Mouse (Mus musculus): ENCODE results near the gene Iqch. TPM values are rescaled to one million over a fixed set of nuclear protein-coding genes. Genes with fewer than 3 reads are reported as not detected.

Iqch gene
- total RNA-seq, 1 experiment from 2014 or later, result not detected

DNA sequence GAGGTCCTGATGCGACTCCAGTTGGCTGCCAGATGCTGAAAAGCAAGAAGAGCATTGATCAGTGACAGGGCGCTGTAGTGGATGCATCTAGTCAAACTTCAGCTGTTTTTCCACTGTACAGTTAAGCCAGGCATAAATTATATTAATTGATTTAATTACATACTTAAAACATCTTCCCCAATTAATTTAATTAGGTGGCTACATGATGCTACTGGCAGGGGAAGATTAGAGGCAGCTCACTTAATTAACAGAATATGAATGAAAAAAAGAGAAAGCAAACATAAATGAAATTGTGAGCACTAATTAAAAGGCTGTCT is 78.4 kb downstream of the Iqch start:
- ATAC-seq (ENCODE audit: extremely low read depth, insufficient number of reproducible peaks, low FRiP score, poor library complexity, severe bottlenecking), result no peak

DNA sequence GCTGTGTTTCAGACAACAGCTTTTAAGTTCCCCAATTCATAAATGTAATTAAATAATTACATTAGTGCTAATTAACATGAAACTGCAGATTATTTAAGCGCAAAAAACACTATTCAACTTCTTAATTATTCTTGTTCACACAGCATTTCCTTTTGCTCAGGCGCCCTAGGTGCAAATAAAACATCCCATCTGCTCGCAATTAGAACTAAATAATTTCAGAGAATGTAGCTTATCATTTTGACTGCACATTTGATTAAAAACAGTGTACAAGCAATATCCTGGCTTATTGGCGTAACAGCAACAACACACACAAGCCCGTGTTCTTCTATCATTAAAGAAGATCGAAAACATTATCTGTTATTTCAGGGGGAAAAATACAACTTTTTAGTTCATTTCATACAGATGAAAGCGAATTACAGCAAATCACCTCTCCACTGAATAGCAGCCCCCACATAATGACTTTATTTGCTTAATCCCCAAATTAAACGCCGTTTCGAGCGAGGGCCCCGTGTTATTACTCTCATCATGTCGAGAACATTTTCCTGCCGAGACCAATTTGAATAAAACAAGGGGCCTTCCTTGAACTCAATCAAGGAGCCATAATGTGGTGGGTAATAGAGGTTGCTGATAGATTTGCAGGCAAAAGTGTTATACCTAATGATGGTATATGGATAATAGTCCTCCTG is 78.9 kb downstream of the Iqch start:
- no peak for ATAC-seq (ENCODE audit: extremely low read depth, insufficient number of reproducible peaks, low FRiP score, poor library complexity, severe bottlenecking)

DNA sequence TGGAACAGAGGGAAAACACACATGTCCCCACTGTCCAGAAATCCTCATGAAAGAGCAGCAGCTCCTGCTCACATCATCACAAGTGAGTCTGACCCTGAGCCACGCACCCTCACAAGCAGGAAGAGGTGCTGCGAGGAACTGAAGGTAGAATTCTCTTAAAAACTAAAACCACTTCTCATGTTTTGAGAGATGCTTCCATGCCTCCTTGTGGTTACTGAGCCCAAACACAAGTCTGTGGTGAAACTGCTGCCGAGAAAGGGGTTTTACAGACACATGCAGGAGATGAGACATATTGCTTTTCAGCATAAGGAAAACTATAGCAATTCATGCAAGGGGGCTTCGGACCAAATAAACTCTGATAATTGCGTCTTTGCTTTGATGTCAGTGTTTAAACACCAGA is 89.4 kb downstream of the Iqch start:
- ATAC-seq (ENCODE audit: extremely low read depth, insufficient number of reproducible peaks, low FRiP score, poor library complexity, severe bottlenecking), result no peak

DNA sequence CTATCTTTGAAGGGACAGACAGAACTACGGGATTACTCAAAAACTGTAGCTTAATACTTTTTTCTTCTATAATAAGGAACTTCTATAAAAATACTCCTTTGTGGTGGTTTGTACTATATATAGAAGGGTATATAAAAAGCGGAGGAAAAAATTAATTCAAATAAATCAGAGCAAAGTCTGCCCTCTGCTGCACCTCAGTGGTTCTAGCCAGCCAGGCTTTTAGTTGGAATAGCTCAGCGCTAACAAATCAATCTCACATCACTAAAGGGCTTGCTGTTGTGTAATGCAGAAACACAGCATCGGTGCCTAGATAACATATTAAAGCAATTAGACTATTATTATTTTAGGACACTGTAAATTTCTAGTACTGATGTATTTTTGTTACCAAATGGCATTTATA is 91.3 kb downstream of the Iqch start:
- ATAC-seq (ENCODE audit: extremely low read depth, insufficient number of reproducible peaks, low FRiP score, poor library complexity, severe bottlenecking), result no peak

DNA sequence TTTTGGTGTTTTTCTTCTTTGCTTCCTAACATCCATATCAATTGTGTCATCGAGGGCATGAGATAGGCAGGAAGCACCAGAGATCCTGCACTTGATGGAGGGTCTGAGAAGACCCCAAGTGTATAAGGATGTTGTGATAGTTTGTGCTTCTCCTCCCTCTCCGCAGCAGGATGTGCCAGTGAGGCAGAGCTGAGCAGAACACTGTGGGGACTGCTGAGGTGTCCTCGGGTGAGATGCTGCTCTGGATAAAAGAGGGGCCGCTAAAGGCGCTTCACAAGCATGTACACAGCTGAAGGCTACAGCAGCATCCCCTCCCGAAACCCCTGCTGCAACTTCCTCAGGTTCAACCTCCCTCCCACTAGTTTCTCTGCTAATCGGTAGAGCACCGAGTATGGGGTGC is 95.2 kb downstream of the Iqch start:
- ATAC-seq (ENCODE audit: extremely low read depth, insufficient number of reproducible peaks, low FRiP score, poor library complexity, severe bottlenecking), result no peak

DNA sequence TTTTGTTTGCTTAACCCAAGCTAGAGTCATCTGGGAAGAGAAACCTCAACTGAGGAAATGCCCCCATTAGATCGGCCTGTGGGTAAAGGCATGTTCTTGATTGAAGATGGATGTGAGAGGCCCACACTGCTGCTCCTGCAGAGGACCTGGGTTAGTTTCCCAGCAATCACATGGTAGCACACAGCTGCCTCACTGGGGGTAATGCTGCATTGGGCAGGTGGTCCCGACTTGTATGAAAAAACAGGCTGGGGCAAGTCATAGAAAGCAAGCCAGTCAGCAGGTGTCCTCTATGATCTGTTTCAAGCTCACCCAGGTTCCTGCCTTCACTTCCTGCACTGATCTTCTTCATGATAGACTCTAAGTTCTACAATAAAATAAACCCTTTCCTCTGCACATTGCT is 98.4 kb downstream of the Iqch start:
- ATAC-seq (ENCODE audit: extremely low read depth, insufficient number of reproducible peaks, low FRiP score, poor library complexity, severe bottlenecking), result no peak

DNA sequence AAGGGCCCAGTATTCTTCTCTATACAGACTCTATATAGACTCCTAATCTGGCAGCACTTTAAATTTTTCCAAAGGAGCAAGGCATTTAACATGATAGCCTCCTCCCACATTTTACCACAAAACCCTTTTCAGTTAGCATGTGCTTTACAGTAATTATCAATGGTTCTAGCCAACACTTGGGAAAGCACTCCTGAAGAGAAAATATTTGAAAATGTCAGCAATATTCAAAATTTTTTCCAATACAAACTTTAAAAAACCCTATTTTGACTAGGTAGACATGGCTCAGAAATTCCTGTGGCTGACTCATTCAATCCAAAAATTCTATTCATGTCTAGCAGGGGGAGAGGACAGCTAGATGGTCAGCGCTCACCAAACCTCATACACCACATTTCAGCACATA is 100.8 kb downstream of the Iqch start:
- ATAC-seq (ENCODE audit: extremely low read depth, insufficient number of reproducible peaks, low FRiP score, poor library complexity, severe bottlenecking), result no peak

DNA sequence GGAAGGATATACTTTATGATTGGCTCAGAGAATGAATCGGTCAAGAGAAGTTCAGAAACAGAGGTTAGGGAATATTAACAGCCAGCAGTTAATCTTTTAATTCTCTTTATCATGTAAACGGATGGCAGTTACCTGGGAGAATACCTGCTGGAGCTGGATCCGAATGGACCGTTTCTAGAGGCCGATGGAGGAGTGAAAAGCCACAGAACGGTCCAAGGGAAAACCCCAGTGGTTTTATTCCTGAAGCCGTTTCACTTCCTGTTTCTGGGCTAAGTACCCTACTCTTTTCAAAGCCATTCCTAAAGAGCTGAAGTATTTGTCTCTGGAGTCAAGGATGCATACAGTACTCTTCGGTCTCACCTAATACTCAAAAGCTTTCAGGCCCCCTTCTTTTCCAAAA is 102.4 kb downstream of the Iqch start:
- no peak for ATAC-seq (ENCODE audit: extremely low read depth, insufficient number of reproducible peaks, low FRiP score, poor library complexity, severe bottlenecking)

DNA sequence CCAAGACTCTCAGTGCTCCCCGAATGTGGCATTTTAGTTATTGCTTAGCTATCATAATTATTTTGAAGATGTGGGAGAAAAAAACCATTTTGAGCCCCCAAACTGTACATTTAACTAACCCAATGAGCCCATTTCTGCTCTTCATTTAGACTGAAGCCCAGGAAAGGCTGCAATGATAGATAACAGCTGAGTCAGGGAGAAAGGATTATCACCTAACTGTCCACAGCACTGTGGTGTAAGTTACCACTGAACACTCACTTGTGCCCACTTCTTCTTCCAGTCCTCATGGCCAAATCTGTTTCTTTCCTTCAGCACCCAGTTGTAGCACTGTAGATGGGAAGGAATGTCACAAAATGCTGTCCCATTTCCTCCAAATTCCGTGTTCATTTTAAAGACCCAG is 106.5 kb downstream of the Iqch start:
- ATAC-seq (ENCODE audit: extremely low read depth, insufficient number of reproducible peaks, low FRiP score, poor library complexity, severe bottlenecking), result no peak

DNA sequence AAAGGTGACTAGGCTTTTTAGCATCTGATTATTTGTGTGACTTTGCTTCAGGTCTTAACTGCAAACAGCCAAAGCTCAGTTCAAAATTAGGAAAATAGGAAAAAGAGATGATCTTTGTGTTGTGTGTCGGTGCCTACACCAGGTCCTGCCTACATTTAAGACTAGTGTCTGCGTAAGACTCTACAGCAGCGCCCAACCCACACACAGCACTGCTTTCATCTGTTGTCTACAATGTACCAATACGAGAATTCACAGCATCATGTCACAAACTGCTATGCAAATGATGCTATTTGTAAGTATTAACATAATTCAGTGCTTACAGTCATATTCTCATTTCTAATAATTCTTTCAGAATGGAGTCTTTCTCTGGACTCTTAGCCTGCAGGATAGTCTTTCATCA is 108.5 kb downstream of the Iqch start:
- ATAC-seq (ENCODE audit: extremely low read depth, insufficient number of reproducible peaks, low FRiP score, poor library complexity, severe bottlenecking), result no peak

DNA sequence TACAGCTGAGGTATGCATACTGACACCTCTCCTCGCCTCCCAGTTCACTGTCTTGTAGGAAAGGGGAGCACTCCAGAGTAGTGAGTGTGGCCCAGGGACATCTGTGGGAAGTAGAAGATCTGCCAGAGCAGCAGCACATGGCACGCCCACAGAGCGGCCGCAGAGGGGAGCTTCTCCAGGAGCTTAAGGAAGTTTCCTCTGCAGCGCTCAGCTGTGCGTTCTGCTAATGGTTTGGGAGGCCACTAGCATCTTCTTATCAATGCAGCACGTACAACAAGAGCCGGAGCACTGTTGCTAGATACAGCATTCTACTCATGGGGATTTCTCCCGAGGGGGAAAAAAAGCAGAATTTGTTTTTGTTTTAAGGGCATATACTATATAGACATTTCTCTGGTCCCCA is 110.0 kb downstream of the Iqch start:
- ATAC-seq (ENCODE audit: extremely low read depth, insufficient number of reproducible peaks, low FRiP score, poor library complexity, severe bottlenecking), result no peak

DNA sequence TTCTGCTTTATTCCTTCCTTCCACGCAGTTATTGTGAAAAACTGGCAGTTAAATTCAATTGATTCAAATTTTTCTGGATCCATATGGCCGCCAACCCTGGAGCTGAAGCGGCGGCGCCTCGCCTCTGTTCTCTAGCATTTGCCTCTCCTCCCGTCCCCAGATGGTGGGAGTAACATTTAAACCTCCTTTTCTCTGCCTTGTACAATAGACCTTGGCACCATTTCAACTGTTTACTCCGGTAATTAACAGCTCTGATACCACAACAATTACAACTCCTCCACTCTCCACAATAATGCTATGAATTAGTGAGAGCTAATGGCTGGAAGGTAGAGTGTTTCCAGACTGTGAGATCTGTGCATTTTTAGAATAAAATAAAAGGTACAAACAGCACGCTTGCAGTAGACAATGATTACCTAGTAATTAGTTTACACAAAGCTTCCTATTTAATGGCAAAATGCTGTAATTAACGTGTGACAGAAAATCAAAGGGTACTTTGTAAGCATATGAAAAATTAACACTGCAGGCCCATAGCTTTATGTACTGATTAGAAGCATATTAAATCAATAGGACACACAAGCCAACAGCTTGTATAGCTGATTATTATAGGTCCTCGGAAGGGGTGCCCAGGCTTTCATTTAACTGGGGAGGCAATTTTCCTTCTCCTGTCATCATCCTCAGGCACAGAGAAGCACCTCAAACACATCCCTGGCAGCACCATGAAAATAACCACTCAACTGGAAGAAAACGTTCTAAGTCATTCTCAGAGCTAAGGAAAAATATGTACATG is 111.6 kb downstream of the Iqch start:
- ATAC-seq (ENCODE audit: extremely low read depth, insufficient number of reproducible peaks, low FRiP score, poor library complexity, severe bottlenecking), result no peak

DNA sequence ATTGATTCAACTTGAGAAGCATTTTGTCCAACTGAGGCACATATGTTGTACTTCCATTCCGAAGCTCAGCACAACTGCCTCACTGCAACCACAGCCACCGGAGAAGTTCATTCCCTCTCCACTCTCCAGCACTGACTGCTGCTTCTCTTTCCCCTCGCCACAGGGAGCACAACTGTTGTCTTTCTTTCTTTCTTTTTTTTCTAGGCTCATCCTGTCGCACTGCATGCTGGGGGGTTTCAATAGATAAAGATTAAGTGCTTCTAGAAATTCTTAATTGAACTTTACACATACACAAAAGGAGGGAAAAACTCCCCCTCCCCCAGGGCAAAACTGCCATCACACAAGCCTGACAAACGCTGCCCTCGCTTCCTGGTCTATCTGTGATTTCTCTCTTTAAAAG is 113.1 kb downstream of the Iqch start:
- ATAC-seq (ENCODE audit: extremely low read depth, insufficient number of reproducible peaks, low FRiP score, poor library complexity, severe bottlenecking), result no peak

DNA sequence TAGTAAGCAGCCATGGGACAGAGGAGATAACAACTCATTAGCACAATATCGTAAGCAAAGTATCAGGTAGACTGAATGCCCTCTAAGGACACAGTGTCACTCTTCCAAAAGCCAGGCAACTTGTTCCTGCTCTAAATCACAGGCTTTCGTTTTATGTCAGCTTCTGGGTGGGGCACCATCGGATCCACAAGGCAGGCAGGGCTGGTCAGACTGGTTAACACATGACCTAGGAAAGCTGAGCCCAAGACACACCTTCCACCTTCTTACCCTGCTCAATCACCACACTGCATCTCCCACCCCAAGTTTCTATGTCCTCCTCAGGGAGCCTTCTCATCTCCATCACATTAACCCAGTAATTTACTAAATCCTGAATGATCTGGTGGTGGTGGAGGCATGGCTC is 136.7 kb downstream of the Iqch start:
- ATAC-seq (ENCODE audit: extremely low read depth, insufficient number of reproducible peaks, low FRiP score, poor library complexity, severe bottlenecking), result no peak

DNA sequence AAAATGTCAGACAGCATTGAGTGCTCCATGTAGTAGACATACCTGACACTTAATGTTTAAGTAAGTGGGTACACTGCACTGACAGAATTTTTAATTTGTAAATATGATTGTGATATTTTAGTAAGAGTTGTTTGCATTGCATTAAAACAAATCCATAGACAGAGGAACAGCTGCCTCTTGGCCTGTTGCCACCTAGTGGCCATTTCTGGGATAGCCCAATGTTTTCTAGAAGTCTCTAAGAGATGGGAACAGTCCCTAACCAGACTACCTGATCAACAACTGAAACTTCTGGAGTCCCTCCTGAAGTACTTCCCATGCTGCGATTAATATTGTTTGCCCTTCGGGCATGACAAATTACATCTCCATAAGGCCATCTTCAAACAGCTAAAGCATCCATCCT is 140.0 kb downstream of the Iqch start:
- ATAC-seq (ENCODE audit: extremely low read depth, insufficient number of reproducible peaks, low FRiP score, poor library complexity, severe bottlenecking), result 0 out of 2 replicates have a peak, but pooled peaks have one; percentile 33

DNA sequence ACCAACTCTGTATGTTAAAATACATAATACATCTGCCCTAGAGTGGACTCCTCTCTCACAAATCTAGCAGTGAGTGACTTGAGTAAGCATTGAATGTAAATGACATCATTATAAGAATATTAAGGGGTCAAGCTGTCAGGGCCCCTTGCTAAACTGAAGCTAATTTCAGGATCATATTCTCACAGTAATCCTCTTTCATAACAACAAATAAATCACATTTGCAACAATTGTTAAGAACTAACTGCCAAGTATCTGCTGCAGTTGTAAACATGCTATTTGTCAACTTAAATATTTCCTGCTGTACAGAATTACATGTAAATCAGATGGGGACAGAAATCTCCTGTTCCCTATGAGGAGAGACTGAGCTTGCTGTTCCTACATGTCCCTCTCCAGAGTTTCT is 145.9 kb downstream of the Iqch start:
- ATAC-seq (ENCODE audit: extremely low read depth, insufficient number of reproducible peaks, low FRiP score, poor library complexity, severe bottlenecking), result no peak

DNA sequence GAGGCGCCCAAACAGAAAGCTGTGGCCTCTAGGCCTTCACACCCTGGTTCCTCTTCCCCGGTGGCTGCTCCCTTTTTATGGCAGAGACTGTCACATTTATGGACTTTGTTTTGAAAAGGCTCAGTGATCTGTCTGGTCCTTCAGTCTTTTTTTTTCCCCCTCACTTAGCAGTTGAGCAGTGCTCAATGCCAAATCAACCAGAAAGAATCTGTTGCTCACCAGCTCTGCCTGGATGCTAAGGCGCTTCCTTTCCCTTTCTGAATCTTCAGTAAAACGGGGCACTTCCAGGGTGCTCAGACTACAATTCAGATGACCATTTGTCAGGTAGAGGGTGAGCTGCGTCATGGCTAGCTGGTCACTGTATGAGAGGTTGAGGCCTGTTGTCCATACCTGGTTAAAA is 148.0 kb downstream of the Iqch start:
- no peak for ATAC-seq (ENCODE audit: extremely low read depth, insufficient number of reproducible peaks, low FRiP score, poor library complexity, severe bottlenecking)

DNA sequence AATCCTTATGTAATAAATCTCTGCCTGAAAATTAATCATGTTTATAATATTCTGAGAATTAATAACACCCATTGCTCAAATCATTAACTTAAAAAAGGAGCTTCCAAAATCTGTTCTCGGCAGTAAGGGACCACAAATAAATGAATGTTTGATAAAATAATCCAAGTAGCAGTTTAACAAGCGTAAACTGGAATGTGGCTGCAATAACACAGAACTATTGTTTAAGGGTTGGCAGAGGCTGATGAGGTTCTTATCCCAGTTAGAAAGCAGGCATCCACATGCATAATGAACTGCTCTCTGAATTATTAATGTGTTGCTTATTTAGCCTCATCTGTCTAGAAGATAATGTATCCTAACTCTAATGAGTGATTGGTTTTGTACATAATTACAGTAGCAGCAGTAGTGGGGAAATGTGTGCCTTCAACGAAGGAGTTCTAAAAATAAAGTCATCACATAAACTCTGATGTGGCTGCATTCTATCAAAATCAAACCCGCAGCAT is 151.7 kb downstream of the Iqch start:
- ATAC-seq (ENCODE audit: extremely low read depth, insufficient number of reproducible peaks, low FRiP score, poor library complexity, severe bottlenecking), result no peak

DNA sequence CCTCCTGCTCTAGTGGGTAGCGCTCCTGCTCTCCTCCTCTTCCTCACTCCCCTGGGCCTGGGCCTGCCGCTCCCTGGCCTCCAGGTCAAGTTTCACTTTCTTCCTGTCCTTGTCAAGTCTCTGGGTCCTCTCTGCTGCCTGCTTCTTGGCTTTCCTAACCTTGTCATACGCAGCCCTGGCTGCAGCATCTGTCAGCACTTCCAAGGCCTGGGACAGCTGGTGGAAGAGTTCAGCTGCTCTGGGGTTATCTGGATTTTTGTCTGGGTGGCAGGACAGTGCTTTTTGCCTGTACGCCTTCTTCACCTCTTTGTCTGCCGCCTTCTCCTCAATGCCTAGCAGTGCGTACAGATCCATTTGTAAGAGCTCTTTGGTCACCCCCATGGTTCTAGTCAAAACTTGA is 158.6 kb downstream of the Iqch start:
- no peak for ATAC-seq (ENCODE audit: extremely low read depth, insufficient number of reproducible peaks, low FRiP score, poor library complexity, severe bottlenecking)

DNA sequence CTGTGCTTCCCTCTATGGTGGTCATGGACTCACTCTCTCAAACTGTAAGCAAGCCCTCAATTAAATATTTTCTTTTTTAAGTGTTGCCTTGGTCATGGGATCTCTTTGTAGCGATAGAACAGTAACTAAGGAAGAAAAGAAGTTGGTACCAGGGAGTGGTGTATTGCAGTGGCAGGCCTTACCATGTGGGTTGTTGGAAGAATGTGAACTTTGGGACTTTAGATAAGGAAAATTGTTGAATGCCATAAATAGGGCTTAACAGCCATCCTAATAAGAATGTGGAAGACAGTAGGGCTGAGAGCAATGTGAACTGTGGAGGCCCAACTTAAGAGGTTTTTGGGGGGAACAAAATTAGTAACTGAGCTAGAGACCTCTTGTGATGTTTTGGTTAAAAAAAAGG is 171.6 kb downstream of the Iqch start:
- no peak for ATAC-seq (ENCODE audit: extremely low read depth, insufficient number of reproducible peaks, low FRiP score, poor library complexity, severe bottlenecking)
